Mouse (Mus musculus): ENCODE measurements around the gene Tyk2.

GRCm38 (mm10) chr9:21138386-21138785 is 7.3 kb upstream of the Tyk2 start:
- no peak for TF ChIP-seq EP300 (IDR thresholded peaks at IDR 0.05; ENCODE audit: low read depth)
- no peak for TF ChIP-seq CTCF (IDR thresholded peaks at IDR 0.05; ENCODE audit: low read depth)

Data from liver, postnatal 0 days (tissue).